Mouse (Mus musculus) liver, adult (tissue): ENCODE measurements around the gene Gxylt2.

Source experiments
- GATA4 ChIP-seq: IDR thresholded peaks from 2 replicates; pipeline ENCODE4 v1.6.1; 2014; ENCODE audit warnings: mild to moderate bottlenecking, low read length; ENCODE audit not compliant: insufficient replicate concordance

Gene Gxylt2

DNA sequence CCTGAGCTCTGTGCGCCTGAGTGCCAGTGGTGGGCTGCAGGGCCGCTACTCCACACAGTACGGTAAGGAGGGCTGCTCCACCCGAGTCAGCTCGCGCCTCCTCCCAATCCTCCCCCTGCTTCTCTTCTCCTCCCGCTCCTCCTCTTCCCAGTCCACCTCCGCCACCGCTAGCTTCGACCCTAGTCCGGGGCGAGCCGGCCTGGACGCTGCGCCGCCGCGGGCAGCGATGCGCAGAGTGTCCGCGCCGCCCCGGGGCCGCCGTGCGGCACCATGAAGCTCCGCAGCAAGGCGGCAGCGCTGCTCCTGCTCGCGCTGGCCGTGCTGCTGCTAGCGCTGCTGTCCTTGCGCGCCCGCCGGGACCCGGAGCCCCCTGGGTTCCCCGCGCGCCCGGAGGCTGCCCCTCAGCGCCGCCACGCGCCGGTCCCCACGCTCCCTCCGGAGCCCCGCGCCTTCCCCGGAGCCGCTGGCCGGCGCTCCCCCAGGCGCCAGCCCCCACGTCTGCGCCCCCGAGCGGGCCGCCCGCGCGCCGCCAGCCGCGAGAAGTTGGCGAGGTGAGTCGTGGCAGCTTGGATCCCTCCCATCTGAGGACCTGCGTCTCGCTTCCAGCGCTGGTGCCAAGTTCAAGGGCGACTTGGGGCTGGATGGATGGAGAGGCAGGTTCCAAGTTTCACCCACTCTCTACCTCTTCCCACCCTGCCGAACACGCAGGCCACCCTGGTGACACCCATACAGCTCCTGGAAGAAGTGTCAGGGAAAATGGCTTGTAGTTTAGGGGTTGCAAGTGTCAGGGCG is at the start of gene Gxylt2:
Gxylt2 (plus strand) TSS at position 161 of the 792 bp plus-strand sequence.
- TF ChIP-seq GATA4, result no peak

GRCm38 (mm10) chr6:100660395-100660794 is 44.1 kb upstream of the Gxylt2 start:
- no peak for TF ChIP-seq GATA4

DNA sequence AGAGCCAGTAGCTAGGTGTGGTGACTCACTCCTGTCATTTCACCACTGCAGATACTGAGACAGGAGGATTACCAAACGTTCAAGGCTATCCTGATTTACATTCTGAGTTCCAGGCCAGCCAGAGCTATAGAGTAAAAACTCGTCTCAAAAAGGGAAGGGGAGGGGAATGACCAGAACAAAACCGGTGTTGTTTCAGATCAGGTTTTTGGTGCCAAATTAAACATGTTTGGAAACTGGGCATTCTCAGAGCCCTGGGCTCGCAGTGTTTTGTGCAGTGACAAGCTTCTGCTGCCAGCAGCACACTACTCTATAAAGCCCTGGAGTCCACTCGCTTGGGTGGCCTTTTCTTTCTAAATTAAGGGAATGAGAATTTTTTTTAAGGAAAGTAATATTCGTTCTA is 42.3 kb upstream of the Gxylt2 start:
- no peak for TF ChIP-seq GATA4

DNA sequence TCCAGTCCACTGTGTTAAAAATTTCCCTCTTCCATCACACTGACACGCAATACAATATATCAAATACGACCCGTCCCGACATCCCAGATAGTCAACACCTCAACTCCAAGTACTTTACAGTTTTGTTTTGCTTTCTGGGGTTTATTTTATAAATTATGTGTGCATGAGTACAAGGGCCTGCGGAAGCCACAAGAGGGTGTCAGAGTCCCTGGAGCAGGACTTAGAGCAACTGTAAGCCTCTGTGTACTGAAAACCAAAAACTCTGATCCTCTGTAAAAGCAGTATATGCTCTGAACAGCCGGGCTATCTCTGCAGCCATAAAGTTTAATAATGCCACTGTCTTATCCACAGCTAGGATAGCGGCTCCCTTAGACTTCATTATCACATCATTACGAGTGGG is 36.9 kb upstream of the Gxylt2 start:
- no peak for TF ChIP-seq GATA4

- no peak for TF ChIP-seq GATA4
Measured at GRCm38 (mm10) chr6:100668858-100669257, 35.7 kb upstream of the Gxylt2 start.

- no peak for TF ChIP-seq GATA4
Measured at GRCm38 (mm10) chr6:100670370-100670841, 34.1 kb upstream of the Gxylt2 start.

- TF ChIP-seq GATA4, result no peak
Measured at GRCm38 (mm10) chr6:100670880-100671344, 33.6 kb upstream of the Gxylt2 start, which contains the start of gene Shq1. TSS of gene Shq1 (minus strand) at chr6:100671157.

- no peak for TF ChIP-seq GATA4
Measured at GRCm38 (mm10) chr6:100671401-100671800, 33.1 kb upstream of the Gxylt2 start.

DNA sequence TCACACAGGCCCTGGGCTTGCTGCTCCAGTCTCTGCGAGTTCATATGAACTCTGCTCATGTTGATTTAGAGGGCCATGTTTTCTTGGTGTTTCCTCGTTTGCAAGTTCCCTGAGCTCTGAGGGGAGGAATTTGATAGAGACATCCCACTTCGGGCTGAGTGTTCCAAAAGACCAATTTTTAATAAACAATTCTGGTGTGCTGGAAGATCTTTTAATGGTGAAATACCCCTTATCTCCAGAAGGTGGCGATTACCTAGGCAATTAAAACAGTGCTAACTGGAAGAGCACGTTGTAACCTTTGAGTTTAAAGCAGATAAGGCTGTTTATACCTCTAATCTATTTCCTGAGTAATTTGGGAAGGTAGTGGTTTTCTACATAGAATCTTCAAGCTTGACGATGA is 29.6 kb upstream of the Gxylt2 start:
- TF ChIP-seq GATA4, result no peak

- TF ChIP-seq GATA4, result no peak
Measured at GRCm38 (mm10) chr6:100676461-100676860, 28.1 kb upstream of the Gxylt2 start.

- no peak for TF ChIP-seq GATA4
Measured at GRCm38 (mm10) chr6:100678636-100679035, 25.9 kb upstream of the Gxylt2 start.

DNA sequence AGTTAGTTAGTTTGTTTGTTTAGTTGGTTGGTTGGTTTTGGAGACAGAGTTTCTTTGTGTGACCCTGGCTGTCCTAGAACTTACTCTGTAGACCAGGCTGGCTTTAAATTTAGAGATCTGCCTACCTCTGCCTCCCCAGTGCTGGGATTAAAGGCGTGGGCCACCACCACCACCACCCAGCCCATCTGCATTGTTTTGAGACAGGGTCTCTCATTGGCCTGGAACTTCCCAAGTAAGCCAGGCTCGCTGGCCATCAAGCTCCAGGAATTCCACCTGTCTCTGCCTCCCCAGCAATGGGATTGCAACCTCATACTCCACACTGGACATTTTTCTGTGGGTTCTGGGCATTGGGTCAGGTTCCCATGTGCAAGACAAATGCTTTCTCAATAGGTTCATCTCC is 18.2 kb upstream of the Gxylt2 start:
- no peak for TF ChIP-seq GATA4

- TF ChIP-seq GATA4, result no peak
Measured at GRCm38 (mm10) chr6:100699986-100700385, 4.5 kb upstream of the Gxylt2 start.

DNA sequence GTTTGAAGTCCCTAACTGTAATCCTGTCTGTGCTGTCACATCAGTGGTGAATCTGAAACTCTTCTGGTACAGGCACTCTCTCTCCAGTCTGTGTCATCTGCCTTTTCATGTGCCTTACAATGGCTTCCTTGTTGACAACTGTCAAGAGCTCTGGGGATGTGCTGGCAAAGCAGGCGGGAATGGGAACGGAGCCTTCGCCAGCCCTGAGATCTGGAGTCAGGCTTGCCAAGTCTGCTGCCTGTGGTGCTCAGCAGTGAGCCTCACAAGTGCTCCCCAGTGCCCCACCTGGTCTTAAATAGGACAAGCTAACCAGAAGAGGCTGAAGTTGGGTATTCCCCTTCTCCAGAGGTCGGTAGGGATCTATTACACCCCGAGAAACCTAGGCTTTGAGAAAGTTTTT is 3.8 kb upstream of the Gxylt2 start:
- TF ChIP-seq GATA4, result no peak

- no peak for TF ChIP-seq GATA4
Measured at GRCm38 (mm10) chr6:100704197-100704573, 349 bp upstream of the Gxylt2 start.

GRCm38 (mm10) chr6:100705366-100705811 is 855 bp downstream of the Gxylt2 start:
- TF ChIP-seq GATA4, result no peak

- no peak for TF ChIP-seq GATA4
Measured at GRCm38 (mm10) chr6:100706861-100707260, 2.3 kb downstream of the Gxylt2 start.
